Mouse (Mus musculus) lung, postnatal 25 days (tissue): Measurements from ENCODE around the gene Bmp15.

ENCODE experiments used
- DNase-seq: peaks from one replicate; pipeline ENCODE4 v3.0.0; 2022; ENCODE audit warnings: low spot score

The Bmp15 gene

DNA sequence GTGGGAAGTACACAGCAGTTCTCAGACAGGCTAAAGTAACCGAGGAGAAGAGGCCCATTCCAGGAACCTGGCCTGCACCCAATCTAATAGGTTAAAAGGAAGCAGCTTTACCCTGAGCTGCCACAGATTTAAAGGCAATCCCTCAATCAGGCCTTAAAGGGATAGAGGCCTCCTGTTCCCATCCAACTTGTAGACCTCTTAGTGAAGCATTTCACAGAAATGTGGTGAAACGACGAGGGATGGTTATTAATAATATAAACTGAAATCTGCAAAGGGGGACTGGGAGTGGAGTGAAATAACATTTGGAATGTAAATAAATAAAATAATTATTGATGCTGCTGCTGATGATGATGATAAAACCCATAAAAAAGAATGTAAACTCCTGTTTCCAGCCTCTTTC is at the start of gene Bmp15:
Gene Bmp15, minus strand, starts transcription at position 101 of the 400 bp plus-strand sequence.
- no peak for DNase-seq

DNA sequence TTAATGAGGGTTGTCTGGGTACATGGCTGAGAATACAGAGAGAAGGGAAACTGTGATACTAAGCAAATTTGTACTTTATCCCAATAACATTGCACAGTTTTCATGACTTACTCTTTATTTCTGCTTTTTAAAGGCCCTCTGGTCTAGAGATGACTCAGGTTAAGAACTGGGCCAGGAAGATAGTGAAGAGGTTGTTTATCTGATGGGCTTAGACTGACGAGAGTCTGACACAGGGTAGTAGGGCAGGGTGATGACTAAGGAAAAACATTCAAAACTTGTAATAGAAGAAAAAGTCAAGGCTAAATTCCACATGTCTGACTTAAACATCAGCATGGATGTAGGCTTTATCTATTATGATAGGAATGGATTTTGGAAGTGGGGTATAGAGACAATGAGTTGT is 48.3 kb upstream of the Bmp15 start:
- DNase-seq, result no peak

DNA sequence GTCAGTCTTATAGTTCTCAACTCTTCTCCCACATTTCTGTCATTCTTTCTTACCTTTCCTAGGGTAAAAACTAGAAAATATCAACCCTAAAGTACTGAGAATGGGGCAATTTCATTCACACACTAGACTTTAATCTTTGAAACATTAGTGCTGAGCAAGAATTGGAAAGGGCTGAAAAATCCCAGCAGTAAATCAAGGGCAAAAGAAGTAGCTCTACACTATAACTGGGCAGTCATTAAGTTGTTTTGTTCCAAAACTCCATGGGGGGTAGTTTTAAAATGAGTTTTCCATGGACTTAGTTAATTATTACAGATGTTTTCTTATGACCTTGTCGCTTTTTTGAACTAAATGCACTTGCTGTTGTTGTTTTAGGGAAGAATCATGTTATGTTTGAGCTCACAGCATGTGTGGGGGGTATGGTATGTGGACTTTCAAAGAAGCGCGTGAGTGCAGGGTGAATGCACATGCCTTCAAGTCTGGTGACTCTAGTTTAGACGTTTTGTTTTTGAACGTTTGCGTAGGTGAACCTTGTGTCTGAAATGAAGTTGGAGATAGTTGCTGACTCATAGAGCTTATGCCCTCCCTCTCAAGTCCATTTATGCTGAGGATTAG is 37.1 kb upstream of the Bmp15 start:
- DNase-seq, result no peak

DNA sequence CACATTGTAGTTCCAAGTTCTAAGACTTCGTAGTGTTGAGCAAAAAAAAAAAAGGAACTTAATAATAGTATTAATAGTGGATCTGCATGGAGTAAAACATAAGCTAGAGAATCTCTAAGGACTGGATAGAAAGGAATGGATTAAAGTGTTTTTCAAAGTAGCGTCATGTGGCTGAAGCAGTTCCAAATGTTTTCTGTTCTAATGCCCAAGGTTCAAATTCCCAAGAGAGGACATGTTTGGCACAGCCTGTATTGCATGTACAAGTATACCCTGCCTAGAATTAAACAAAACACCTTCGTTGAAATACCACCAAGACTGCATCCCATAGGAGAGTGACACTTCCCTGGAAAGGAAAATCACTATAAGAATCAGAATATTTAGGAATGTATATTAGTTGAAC is 36.4 kb upstream of the Bmp15 start:
- DNase-seq, result no peak

DNA sequence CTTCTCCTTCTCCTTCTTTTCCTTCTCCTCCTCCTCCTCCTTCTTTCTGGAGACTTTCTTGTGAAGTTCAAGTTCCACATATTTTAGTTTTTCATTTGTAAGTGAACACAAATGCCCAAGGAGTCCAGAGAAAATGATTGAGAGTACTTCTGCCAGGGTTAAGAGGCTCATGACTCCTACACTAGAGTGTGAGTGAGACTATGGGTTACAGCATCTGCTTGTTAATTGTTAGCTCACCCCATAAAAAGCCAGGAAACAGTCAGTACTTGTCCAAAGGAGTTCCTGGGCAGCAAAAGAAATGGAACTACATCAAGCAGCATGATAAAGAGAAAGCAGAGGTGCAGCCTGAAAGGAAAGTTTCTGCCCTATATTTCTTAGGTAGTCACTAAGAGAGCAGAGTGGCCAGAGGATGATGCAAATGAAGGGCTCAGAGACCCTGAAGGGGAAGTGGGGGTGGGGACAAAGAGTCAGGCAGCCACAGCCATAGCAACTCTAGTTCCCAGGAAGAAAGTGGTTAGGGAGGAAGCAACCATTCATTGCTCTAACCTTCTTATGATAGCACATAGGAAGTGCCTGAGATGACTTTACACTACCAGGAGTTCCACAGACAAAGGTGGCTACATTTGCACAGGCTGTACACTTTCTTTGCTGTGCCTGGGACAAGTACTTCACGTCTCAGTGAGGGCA is 24.9 kb upstream of the Bmp15 start:
- DNase-seq, result no peak

DNA sequence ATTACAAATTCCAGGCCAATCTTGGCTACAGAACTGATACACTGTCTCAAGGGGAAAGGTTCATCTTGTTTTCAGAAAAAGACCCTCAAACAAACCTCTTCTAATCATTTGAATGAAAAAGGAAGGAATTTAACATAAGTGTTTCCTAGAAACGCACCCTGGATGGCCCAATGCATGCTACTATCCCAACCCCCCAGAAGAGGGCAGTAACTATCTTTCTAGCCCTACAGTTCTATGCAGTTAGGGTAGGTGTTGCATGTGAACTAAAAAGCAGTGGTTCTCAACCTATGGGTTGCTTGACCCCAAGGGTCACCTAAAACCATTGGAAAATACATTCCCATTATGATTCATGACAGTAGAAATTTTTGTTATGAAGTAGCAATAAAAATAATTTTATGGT is 3.5 kb upstream of the Bmp15 start:
- no peak for DNase-seq

DNA sequence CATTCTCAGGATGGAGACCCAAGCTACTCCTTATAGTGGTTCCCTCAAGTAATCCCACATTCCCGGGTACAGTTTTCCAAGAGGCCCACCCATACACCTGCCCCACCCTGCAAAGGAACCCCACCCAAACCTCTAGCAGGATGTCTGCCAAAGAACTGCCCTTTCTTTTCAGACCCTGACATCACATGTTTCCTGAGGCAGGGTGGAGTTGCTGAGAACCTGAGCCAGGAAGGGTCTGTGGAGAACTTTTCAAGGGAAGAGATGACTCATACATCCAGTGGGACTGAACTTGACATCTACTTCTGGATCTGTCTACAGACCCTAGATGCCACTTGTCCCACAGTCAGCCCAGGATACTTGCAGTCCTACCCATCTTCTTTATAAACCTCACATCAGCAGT is 2.8 kb downstream of the Bmp15 start:
- DNase-seq, result peak; percentile 5
